Mouse (Mus musculus) left cerebral cortex, postnatal 14 days (tissue): ENCODE results near the gene 1700028P14Rik. TPM values are rescaled to one million over a fixed set of nuclear protein-coding genes. Genes with fewer than 3 reads are reported as not detected.
"Not testable (repeated sequence)": the region's sequence is repeated elsewhere in the genome, so short reads cannot be mapped to it uniquely, and the experiment has no call there.

Experiments used
- DNase-seq, 2 experiments: peaks; one replicate each; pipeline ENCODE4 v3.0.0; 2021 to 2022; ENCODE audit warnings: low spot score in 2 of 2, mixed read lengths in 1 of 2
- intact Hi-C: fragments of 180-260 bp; cut with DNase I; formaldehyde crosslinking; loops from one replicate; pipeline ENCODE4 v1.15.1; 2025
- long read RNA-seq, 2 experiments: library from polyadenylated mRNA; stranded (forward); transcript quantifications; one replicate each; pipeline ENCODE4 v2.0.0; 2021
- total RNA-seq, 2 experiments: library from RNA; stranded (reverse); gene quantifications; 2 replicates each; pipeline ENCODE4 v1.2.3; 2021

The 1700028P14Rik gene
- total RNA-seq = 1 to 10 TPM; 1.5 to 3.2 TPM
- long read RNA-seq, experiment 1, partial matches to known transcripts = 0 of 1 reads
- long read RNA-seq, experiment 1, other reads (novel, unspliced or antisense) = 0 of 1 reads
- long read RNA-seq, experiment 2, partial matches to known transcripts = 0 of 1 reads
- long read RNA-seq, experiment 2, other reads (novel, unspliced or antisense) = 1 of 1 reads

DNA sequence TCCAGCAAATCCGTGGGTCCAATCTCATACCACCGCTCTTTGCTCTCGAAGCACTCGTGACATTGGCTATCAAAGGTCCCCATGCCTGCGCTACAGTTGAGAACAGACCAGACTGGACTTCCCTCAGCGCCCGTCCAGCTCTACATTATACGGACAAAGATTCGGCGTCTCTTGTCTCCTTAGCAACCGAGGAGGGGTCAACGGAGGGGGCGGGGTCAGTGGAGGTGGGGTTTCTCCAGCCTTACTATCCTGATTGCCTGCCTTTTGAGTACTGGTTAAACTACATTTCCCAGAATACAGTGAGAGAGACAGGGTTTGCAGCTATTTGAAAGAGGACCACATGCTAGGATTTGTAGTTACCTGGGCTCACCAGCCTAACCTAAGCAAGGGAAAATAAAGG lies at the start of gene 1700028P14Rik:
TSS of gene 1700028P14Rik (minus strand) at position 169 of the 400 bp plus-strand sequence.
- peak; percentile 38 to 53 for DNase-seq
- intact Hi-C loops = no loop called here

DNA sequence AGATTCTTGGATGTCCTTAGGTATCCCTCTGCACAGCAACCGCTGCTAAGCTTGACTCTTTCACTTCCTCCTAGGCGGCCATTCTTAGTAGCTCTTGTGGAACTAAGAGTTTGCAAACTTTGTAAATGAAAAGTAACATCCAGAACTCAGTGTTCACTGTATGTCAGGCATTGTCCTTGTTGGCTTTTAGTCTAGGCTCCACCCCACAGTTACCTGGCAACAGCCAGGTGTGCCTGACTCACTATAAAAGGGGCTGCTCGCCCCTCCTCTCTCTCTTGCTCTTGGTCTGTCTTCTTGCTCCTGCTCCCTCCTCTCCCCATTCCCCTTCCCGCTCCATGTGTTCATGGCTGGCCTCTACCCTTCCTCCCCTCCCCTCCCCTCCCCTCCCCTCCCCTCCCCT lies 46.5 kb upstream of the 1700028P14Rik start:
- intact Hi-C loops = no loop called here

DNA sequence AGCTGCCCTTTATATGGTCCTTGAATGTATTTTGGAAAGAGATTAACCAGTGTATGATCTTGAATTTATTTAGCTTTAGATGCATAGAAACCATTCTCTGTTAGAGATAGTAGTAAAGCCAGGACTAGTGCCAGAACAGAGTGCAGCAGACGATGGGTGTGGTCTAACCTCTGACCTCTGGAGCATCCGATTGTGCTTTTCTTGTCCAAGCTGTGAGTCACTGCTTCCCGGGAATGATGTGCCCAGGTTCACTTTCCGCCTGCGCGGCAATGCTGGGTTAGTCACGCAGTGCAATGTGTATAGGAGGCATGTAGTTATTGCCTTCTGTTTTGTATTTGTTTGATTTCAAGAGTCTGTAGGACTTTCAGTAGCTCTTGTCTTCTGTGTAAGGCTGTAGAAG lies 45.8 kb upstream of the 1700028P14Rik start:
- DNase-seq = no peak
- intact Hi-C loops = no loop called here

More for the DNA sequence above, 46.5 kb upstream of the 1700028P14Rik start:
- DNase-seq = no peak

DNA sequence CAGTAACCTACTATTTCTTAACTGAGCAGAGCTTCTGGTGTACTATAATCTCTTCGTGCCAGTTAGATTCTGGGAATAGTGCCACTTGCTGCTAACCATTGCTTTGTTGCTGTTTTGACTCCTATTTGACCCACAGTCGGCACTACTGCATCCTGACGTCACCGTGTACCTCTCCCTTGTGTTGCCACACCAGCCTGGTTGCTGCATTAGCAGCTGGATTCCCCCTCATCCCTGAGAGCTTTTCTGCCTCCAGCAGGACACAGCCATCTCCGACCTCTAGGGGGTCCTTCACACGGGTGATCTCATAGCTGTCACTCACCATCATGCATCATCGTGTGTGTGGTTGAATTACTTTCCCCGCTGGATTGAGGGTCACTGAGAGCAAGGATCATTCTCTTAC lies 45.2 kb upstream of the 1700028P14Rik start:
- intact Hi-C loops = no loop called here
- DNase-seq = no peak

- DNase-seq = peak in 1 of 2 experiments; percentile 10
- intact Hi-C loops = no loop called here
Measured at GRCm38 (mm10) chr19:23694344-23694743, 41.7 kb upstream of the 1700028P14Rik start.

DNA sequence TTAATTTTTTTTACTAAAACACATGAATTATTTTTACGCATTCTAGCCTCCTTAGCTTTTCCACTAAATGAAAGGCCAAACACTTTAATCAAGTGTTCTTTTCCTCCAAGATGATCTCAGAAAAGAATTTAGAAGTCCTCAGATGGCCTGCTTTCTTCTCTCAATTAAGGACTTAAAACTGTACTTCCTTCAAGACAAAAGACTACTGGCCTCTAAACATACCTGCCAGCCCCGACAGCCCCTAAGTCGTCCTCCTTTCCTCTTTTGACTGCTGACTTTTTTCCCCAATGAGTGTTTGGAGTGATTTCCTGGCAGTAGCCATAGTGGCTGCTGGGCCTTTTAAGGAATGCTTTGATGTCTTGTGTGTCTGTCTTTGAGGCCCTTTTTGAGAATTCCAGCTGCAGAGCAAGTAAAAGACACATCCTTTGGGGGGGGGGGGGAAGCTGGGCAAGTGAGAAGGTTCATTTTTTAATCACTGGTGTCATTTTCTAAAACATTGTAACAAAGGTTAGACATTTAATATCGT lies 35.9 kb upstream of the 1700028P14Rik start:
- intact Hi-C loops = no loop called here
- DNase-seq = peak in 1 of 2 experiments; percentile 8

GRCm38 (mm10) chr19:23687296-23688021 lies 34.8 kb upstream of the 1700028P14Rik start, which contains the start of gene Ptar1:
Gene Ptar1 (plus strand): TSS chr19:23687429.
- peak; percentile 78 to 85 for DNase-seq
- intact Hi-C loops = loop anchor here (1.0 kb wide), 1 partner anchor 71 kb away; the partner anchor contains the start of gene Apba1

DNA sequence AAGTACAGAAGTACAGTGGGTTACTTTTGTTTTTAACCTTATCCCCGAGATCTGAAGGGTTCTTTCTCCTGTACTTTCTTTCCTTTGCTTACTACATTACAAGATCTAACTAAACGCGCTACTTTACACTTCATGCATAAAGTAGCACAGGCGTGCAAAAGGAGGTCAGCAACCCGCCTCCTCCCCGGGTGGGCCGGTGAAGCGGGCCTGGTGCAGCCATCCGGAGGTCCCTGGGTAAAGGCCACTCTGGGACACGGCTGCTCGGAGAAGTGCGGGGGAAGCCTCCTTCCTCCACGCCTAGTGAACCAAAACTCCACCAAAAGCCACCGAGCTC lies 34.3 kb upstream of the 1700028P14Rik start:
- intact Hi-C loops = loop anchor here (1.0 kb wide), 1 partner anchor 71 kb away; the partner anchor contains the start of gene Apba1
- DNase-seq = no peak

GRCm38 (mm10) chr19:23675656-23676055 lies 23.0 kb upstream of the 1700028P14Rik start:
- DNase-seq, intact Hi-C loops: not testable (repeated sequence)

DNA sequence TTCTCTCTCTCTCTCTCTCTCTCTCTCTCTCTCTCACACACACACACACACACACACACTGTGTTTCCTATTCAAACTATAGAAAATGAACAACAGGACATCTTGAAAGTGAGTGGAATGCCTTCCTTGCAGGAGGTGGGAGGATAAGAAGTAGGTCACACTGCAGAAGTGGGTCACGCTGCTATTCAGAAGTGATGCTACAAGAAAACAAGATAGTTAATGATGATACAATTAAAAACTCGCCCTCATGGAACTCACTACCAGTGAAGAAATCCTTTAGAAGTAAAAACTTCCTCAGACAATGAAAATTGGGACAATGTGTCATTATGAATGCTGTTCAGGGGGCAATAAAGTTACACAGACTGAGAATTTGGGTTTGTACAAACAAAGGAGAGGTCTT lies 20.4 kb upstream of the 1700028P14Rik start:
- intact Hi-C loops = no loop called here
- no peak for DNase-seq

DNA sequence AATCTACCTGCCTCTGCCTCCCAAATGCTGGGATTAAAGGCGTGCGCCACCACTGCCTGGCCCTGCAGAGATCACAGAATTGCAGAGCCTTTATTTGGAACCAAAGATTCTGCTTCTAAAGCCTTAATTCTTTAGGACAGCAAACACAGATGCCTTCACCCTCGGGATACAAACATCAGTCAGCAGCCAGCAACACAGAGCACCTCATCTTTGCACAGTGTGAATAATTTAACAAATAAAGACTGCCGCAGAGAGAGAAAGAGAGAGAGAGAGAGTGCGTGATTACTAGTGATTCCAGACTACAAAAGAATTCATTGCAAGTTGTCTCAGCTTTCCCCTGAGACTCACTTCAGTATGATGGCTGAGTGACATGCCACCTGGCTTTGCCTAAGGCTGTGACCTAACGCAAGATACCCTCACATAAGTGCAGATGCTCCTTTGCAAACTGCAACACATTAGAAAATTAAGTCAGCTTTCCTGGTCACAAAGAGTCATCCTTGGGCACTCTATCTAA lies 15.6 kb upstream of the 1700028P14Rik start:
- intact Hi-C loops = no loop called here

GRCm38 (mm10) chr19:23664083-23664482 lies 11.5 kb upstream of the 1700028P14Rik start:
- intact Hi-C loops = no loop called here
- no peak for DNase-seq

More for the DNA sequence above, 15.6 kb upstream of the 1700028P14Rik start:
- DNase-seq = no peak

GRCm38 (mm10) chr19:23658350-23658749 lies 5.7 kb upstream of the 1700028P14Rik start:
- intact Hi-C loops = no loop called here

GRCm38 (mm10) chr19:23657261-23657932 lies 4.8 kb upstream of the 1700028P14Rik start:
- no peak for DNase-seq
- intact Hi-C loops = no loop called here

More at GRCm38 (mm10) chr19:23658350-23658749, 5.7 kb upstream of the 1700028P14Rik start:
- no peak for DNase-seq

DNA sequence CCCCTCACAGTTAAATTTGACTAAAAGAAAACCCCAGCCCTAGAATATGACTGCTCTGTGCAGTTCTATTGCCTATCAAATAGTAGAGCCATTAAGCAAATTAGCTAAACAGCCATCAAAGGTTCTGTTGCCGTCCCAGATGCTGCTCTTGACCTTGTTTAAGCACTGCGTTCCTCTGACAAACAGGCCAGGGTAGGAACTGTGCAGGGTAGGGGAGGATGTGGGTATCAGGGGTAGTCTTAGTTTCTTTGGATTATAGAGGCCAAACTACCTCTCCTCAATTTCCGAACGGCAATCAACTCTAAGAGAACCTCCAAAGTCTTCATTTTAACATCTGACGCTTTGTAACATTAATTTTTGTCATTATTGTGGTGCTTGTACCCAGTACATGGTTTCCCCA lies 542 bp upstream of the 1700028P14Rik start:
- intact Hi-C loops = no loop called here
- DNase-seq = no peak

DNA sequence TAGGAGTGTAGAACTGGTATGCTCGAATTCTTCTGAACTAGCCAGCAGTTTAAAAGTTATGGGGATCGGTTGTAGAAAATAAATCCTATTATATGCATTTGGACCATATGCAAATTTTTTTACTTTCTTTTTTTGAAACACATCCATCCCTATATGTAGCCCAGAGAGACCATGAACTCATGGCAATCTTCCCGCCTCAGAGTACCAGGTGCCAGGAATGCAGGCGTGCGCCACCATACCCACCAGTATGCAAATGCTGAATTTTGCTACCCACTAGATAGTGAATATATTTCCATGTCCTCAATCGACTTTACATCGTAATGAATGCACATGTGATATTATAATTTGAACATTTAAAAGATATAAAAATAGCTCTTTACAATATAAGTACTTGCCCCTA lies 5.3 kb downstream of the 1700028P14Rik start:
- DNase-seq = peak; percentile 34 to 44
- intact Hi-C loops = loop anchor here (5.0 kb wide), 1 partner anchor 110 kb away; the partner anchor contains the start of gene Apba1

GRCm38 (mm10) chr19:23645347-23645746 lies 7.3 kb downstream of the 1700028P14Rik start:
- intact Hi-C loops = loop anchor here (5.0 kb wide), 1 partner anchor 112 kb away; the partner anchor contains the start of gene Apba1
- peak; percentile 59 to 66 for DNase-seq

- intact Hi-C loops = no loop called here
- no peak for DNase-seq
Measured at GRCm38 (mm10) chr19:23643819-23644218, 8.8 kb downstream of the 1700028P14Rik start.

DNA sequence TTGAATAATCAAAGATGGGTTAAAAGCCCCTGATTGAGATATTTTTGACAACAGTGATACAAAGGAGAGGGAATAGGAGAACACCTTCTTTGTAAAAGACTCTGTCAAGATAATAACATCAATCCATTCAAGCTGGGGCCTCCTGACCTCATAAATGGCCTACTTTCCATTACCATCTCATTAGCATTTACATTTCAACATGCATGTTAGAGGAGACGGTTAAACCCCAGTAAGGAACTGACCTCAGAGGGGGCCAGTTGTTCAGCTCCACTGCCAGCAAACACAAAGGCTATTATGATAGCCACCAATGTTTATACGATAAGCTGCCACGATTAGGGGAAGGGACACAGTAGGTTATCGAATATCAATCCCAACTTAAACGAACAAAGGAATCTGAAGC lies 15.8 kb downstream of the 1700028P14Rik start:
- DNase-seq = no peak
- intact Hi-C loops = no loop called here
